Mouse (Mus musculus): ENCODE results near the gene Ssxb8.
A peak's percentile ranks its signal among the peaks of the same experiment; 100 is the strongest.
"Not testable (repeated sequence)": the region's sequence is repeated elsewhere in the genome, so short reads cannot be mapped to it uniquely, and the experiment has no call there.

Ssxb8 gene

GRCm38 (mm10) chrX:8690744-8691143, at the start of gene Ssxb8:
TSS of gene Ssxb8 (minus strand) at chrX:8690844.
- DNase-seq (ENCODE audit: low spot score), result not testable (repeated sequence)

- DNase-seq (ENCODE audit: low spot score), result peak; percentile 3
These were observed 42.3 kb upstream of the Ssxb8 start for GRCm38 (mm10) chrX:8732907-8733306.

GRCm38 (mm10) chrX:8663085-8663484, 27.6 kb downstream of the Ssxb8 start:
- DNase-seq (ENCODE audit: low spot score), result no peak

Data from testis, postnatal 14 days (tissue).